18 mouse cellular contexts compared by ENCODE assay signal in genomic region chr1:166817927-166818326, GRCm38 (mm10).
"Had no signal": no experiment of that assay in that cellular context is flagged by ENCODE, and none has a peak within 500 bp of the region (broad histone marks: within the 10 kb centered on the region; RNA-seq: fewer than 3 reads in every experiment).

No protein-coding gene starts in this region.

- DNase-seq: kidney, adult 2 months; kidney, postnatal 10 days; kidney, postnatal 4 days; left cerebral cortex, postnatal 4 days; liver, postnatal 0 days; lung, embryonic 14.5 days; midbrain, embryonic 14.5 days; right cerebral cortex, adult 18-20 months; right cerebral cortex, postnatal 14 days; right cerebral cortex, postnatal 4 days had no signal

- ATAC-seq: liver, postnatal 0 days; lung, postnatal 0 days had no signal

- H3K4me3 ChIP-seq: kidney, embryonic 15.5 days; limb, embryonic 12.5 days; limb, embryonic 15.5 days; neural tube, embryonic 12.5 days; neural tube, embryonic 15.5 days; stomach, embryonic 15.5 days had no signal

- H3K27ac ChIP-seq: kidney, embryonic 15.5 days; limb, embryonic 12.5 days; limb, embryonic 15.5 days; liver, embryonic 14.5 days; neural tube, embryonic 12.5 days; neural tube, embryonic 15.5 days; stomach, embryonic 15.5 days had no signal

- H3K4me1 ChIP-seq: kidney, embryonic 15.5 days; limb, embryonic 12.5 days; limb, embryonic 15.5 days; neural tube, embryonic 12.5 days; neural tube, embryonic 15.5 days; stomach, embryonic 15.5 days had no signal
